In the genomic region with DNA sequence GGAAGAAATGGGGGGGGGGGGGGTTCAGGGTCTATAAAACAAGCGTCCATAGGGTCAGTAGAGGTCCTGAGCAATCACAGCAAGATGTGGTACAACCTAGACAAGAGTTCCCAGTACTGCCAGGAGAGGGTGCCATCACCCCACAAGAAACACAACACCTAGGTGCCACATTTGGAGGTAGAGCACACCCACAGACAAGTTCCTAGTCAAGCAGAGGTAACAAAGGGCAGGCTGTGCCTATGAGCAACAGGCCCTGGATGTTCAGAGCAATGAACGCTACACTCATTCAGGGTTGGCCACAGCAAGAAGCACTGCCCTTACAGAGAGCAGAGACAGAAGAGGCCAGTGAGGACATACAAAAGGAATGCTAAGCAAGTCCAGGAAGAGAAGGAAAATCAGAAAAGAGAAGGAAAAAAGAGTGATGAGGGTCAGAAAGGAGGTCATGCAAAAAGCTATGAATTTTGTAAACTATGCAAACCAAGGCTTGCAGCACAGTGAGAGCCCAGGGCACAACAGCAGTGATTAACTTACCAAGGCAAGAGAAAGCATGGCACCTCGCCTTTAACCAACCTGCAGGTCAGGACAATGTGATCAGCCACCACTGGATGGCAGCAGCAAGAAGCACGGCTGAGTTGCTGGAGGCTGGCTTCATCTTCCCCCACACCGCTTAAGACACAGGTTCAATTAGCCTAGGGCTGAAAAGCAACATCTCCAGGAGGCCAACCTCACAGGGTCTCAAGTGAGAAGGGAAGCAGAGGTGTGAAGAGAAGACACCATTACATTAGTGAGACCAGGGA, we compare ENCODE assay signal across 8 mouse cellular contexts. TPM values are rescaled to one million over a fixed set of nuclear protein-coding genes. Genes with fewer than 3 reads are reported as not detected.
DNase-seq lines count a peak whose midpoint lies in the region; ATAC-seq and TF ChIP-seq lines count a peak whose summit lies in the region.

No protein-coding gene starts in this region.

- peak; percentile 72 for DNase-seq in R1 (ENCODE audit: low read depth, low spot score)
- DNase-seq in cerebellum, postnatal 10 days = peak; percentile 84 to 85
- peak; percentile 64 to 66 for DNase-seq in frontal cortex, postnatal 36 days (ENCODE audit: low spot score in 2 of 2)
- peak; percentile 85 for DNase-seq in hindbrain, postnatal 0 days (ENCODE audit: low spot score)
- peak; percentile 67 to 71 for DNase-seq in left cerebral cortex, adult 18-20 months (ENCODE audit: low spot score in 2 of 2)
- peak; percentile 70 to 77 for DNase-seq in right cerebral cortex, postnatal 10 days (ENCODE audit: low spot score in 2 of 2)
- peak; percentile 69 for DNase-seq in urinary bladder, postnatal 25 days (ENCODE audit: low spot score)

- peak; percentile 88 for TF ChIP-seq CTCF in hindbrain, postnatal 0 days (IDR thresholded peaks at IDR 0.05; ENCODE audit: low read depth)

- 28% methylated on average over 5 of the region's 5 CpGs for WGBS in hindbrain, postnatal 0 days

- no peak overlapping the region for H3K27ac ChIP-seq in hindbrain, postnatal 0 days

- H3K4me3 ChIP-seq in hindbrain, postnatal 0 days (ENCODE audit: low read length) = no peak overlapping the region

- no peaks in the 10 kb centered on the region for H3K27me3 ChIP-seq in hindbrain, postnatal 0 days (ENCODE audit: insufficient read depth, low read length)

- no peaks in the 10 kb centered on the region for H3K9me3 ChIP-seq in hindbrain, postnatal 0 days (ENCODE audit: low read length)

- no peaks in the 10 kb centered on the region for H3K4me1 ChIP-seq in hindbrain, postnatal 0 days (ENCODE audit: insufficient read depth, low read length)

- H3K9ac ChIP-seq in hindbrain, postnatal 0 days (replicated peaks; ENCODE audit: low read length) = no peak overlapping the region

- no peak overlapping the region for H3K4me2 ChIP-seq in hindbrain, postnatal 0 days (ENCODE audit: low read depth, low read length)

- peaks cover 27% of the 10 kb centered on the region for H3K36me3 ChIP-seq in hindbrain, postnatal 0 days (ENCODE audit: insufficient read depth, low read length)

- ATAC-seq in hindbrain, postnatal 0 days = peak; percentile 75
- ATAC-seq in megakaryocyte progenitor cell, adult 5-6 weeks (replicated peaks; ENCODE audit: poor library complexity) = peak; percentile 89

RNA-seq across cellular contexts. Expression of a gene that starts 59.4 kb away (rescaled TPM):
- 12.1 and 13.6 TPM in 2 replicates for total RNA-seq in hindbrain, postnatal 0 days (2014; rRNA removed)
- polyA plus RNA-seq in hindbrain, postnatal 0 days (2015; fragmentation: Nextera tagmentation; extraction: Ambion mirVana) = 2.5 and 3.0 TPM in 2 replicates
- total RNA-seq in left cerebral cortex, adult 18-20 months (2021) = 10 to 100 TPM; 20.5 to 21.6 TPM
- total RNA-seq in megakaryocyte progenitor cell, adult 5-6 weeks (2015) = 21.7 and 24.4 TPM in 2 replicates
- total RNA-seq in megakaryocyte progenitor cell, adult 5-6 weeks (2017) = 15.1 and 18.0 TPM in 2 replicates
